Mouse (Mus musculus): ENCODE data around the gene Umod. TPM values are rescaled to one million over a fixed set of nuclear protein-coding genes. Genes with fewer than 3 reads are reported as not detected.

The Umod gene
- total and polyA plus RNA-seq, 2 experiments from 2014 or later = not detected

- H3K27ac ChIP-seq (ENCODE audit: low read depth) = no peak overlapping the region
- DNase-seq (ENCODE audit: low spot score) = no peak
- H3K4me1 ChIP-seq (ENCODE audit: control insufficient read depth, insufficient read depth) = no peaks in the 10 kb centered on the region
- no peaks in the 10 kb centered on the region for H3K27me3 ChIP-seq (ENCODE audit: control insufficient read depth, insufficient read depth, low read length)
- WGBS = 63% methylated on average over 4 of the region's 4 CpGs
- no peak overlapping the region for H3K4me2 ChIP-seq (ENCODE audit: low read depth, low read length)
- H3K9me3 ChIP-seq (replicated peaks; ENCODE audit: control insufficient read depth, low read length) = no peaks in the 10 kb centered on the region
- H3K36me3 ChIP-seq (replicated peaks; ENCODE audit: control insufficient read depth, insufficient read depth, low read length) = no peaks in the 10 kb centered on the region
- no peak for TF ChIP-seq CTCF (IDR thresholded peaks at IDR 0.05; ENCODE audit: low read depth)
- no peak for TF ChIP-seq EP300 (IDR thresholded peaks at IDR 0.05; ENCODE audit: low read depth)
- no peak overlapping the region for H3K4me3 ChIP-seq (ENCODE audit: low read depth, low read length)
- no peak overlapping the region for H3K9ac ChIP-seq (replicated peaks; ENCODE audit: low read depth, low read length)
- ATAC-seq (ENCODE audit: insufficient read depth, low read depth) = no peak
Observed at GRCm38 (mm10) chr7:119484154-119484553, 5.1 kb upstream of the Umod start.

- Histone ChIP-seq H3K4me2 (ENCODE audit: low read depth, low read length) (no peak overlapping the region), H3K9me3 (replicated peaks; ENCODE audit: control insufficient read depth, low read length) (no peaks in the 10 kb centered on the region), H3K27ac (ENCODE audit: low read depth) (no peak overlapping the region), H3K9ac (replicated peaks; ENCODE audit: low read depth, low read length) (no peak overlapping the region), H3K27me3 (ENCODE audit: control insufficient read depth, insufficient read depth, low read length) (no peaks in the 10 kb centered on the region), H3K36me3 (replicated peaks; ENCODE audit: control insufficient read depth, insufficient read depth, low read length) (no peaks in the 10 kb centered on the region), H3K4me1 (ENCODE audit: control insufficient read depth, insufficient read depth) (no peaks in the 10 kb centered on the region), H3K4me3 (ENCODE audit: low read depth, low read length) (no peak overlapping the region)
- DNase-seq (ENCODE audit: low spot score) = no peak
- no peak for ATAC-seq (ENCODE audit: insufficient read depth, low read depth)
- TF ChIP-seq CTCF (IDR thresholded peaks at IDR 0.05; ENCODE audit: low read depth) = no peak
- 65% methylated on average over 33 of the region's 33 CpGs for WGBS
Observed at GRCm38 (mm10) chr7:119476500-119477389, 2.3 kb downstream of the Umod start.

- Histone ChIP-seq H3K27ac (ENCODE audit: low read depth) (no peak within 1 kb of the TSS), H3K4me3 (ENCODE audit: low read depth, low read length) (no peak within 1 kb of the TSS), H3K4me1 (ENCODE audit: control insufficient read depth, insufficient read depth) (no peaks in the 10 kb centered on the region), H3K9me3 (replicated peaks; ENCODE audit: control insufficient read depth, low read length) (no peaks in the 10 kb centered on the region), H3K27me3 (ENCODE audit: control insufficient read depth, insufficient read depth, low read length) (no peaks in the 10 kb centered on the region), H3K36me3 (replicated peaks; ENCODE audit: control insufficient read depth, insufficient read depth, low read length) (no peaks in the 10 kb centered on the region), H3K4me2 (ENCODE audit: low read depth, low read length) (no peak within 1 kb of the TSS), H3K9ac (replicated peaks; ENCODE audit: low read depth, low read length) (no peak within 1 kb of the TSS)
- ATAC-seq (ENCODE audit: insufficient read depth, low read depth) (no peak), DNase-seq (ENCODE audit: low spot score) (no peak)
- TF ChIP-seq CTCF (IDR thresholded peaks at IDR 0.05; ENCODE audit: low read depth) (no peak), EP300 (IDR thresholded peaks at IDR 0.05; ENCODE audit: low read depth) (no peak)
- 87% methylated on average over 6 of the region's 6 CpGs for WGBS
Observed at GRCm38 (mm10) chr7:119459185-119459584, 19.9 kb downstream of the Umod start, which contains the start of gene Gp2. Gene Gp2 (minus strand): TSS chr7:119459285.

- H3K4me3 ChIP-seq (ENCODE audit: low read depth, low read length) = no peak overlapping the region
- DNase-seq (ENCODE audit: low spot score) = no peak
- no peaks in the 10 kb centered on the region for H3K9me3 ChIP-seq (replicated peaks; ENCODE audit: control insufficient read depth, low read length)
- no peaks in the 10 kb centered on the region for H3K4me1 ChIP-seq (ENCODE audit: control insufficient read depth, insufficient read depth)
- H3K9ac ChIP-seq (replicated peaks; ENCODE audit: low read depth, low read length) = no peak overlapping the region
- no peak overlapping the region for H3K4me2 ChIP-seq (ENCODE audit: low read depth, low read length)
- no peaks in the 10 kb centered on the region for H3K27me3 ChIP-seq (ENCODE audit: control insufficient read depth, insufficient read depth, low read length)
- no peak for ATAC-seq (ENCODE audit: insufficient read depth, low read depth)
- no peaks in the 10 kb centered on the region for H3K36me3 ChIP-seq (replicated peaks; ENCODE audit: control insufficient read depth, insufficient read depth, low read length)
- no peak for TF ChIP-seq EP300 (IDR thresholded peaks at IDR 0.05; ENCODE audit: low read depth)
- no peak for TF ChIP-seq CTCF (IDR thresholded peaks at IDR 0.05; ENCODE audit: low read depth)
- 70% methylated on average over 7 of the region's 7 CpGs for WGBS
- no peak overlapping the region for H3K27ac ChIP-seq (ENCODE audit: low read depth)
Observed at GRCm38 (mm10) chr7:119454192-119454591, 24.9 kb downstream of the Umod start.

GRCm38 (mm10) chr7:119443849-119444248 is 35.2 kb downstream of the Umod start:
- H3K4me1 ChIP-seq (ENCODE audit: control insufficient read depth, insufficient read depth) = no peaks in the 10 kb centered on the region
- DNase-seq (ENCODE audit: low spot score) (no peak), ATAC-seq (ENCODE audit: insufficient read depth, low read depth) (no peak)
- H3K36me3 ChIP-seq (replicated peaks; ENCODE audit: control insufficient read depth, insufficient read depth, low read length) = no peaks in the 10 kb centered on the region
- no peak overlapping the region for H3K4me2 ChIP-seq (ENCODE audit: low read depth, low read length)
- TF ChIP-seq EP300 (IDR thresholded peaks at IDR 0.05; ENCODE audit: low read depth) (no peak), CTCF (IDR thresholded peaks at IDR 0.05; ENCODE audit: low read depth) (no peak)
- H3K27ac ChIP-seq (ENCODE audit: low read depth) = no peak overlapping the region
- WGBS = 57% methylated on average over 4 of the region's 4 CpGs
- no peak overlapping the region for H3K4me3 ChIP-seq (ENCODE audit: low read depth, low read length)
- H3K27me3 ChIP-seq (ENCODE audit: control insufficient read depth, insufficient read depth, low read length) = no peaks in the 10 kb centered on the region
- H3K9me3 ChIP-seq (replicated peaks; ENCODE audit: control insufficient read depth, low read length) = no peaks in the 10 kb centered on the region
- no peak overlapping the region for H3K9ac ChIP-seq (replicated peaks; ENCODE audit: low read depth, low read length)
